Mouse (Mus musculus): ENCODE measurements at regions not wholly inside any gene's neighbourhood (a gene's known extent, or its start where the extent isn't known, plus 50 kb on each side); places are given as distances from the start of the nearest gene placed in this dataset.
A peak's percentile ranks its signal among the peaks of the same experiment; 100 is the strongest.

- DNase-seq (ENCODE audit: low spot score) = no peak
Measured at GRCm38 (mm10) chr1:90668787-90669186, 66.0 kb downstream of the Cops8 start.

DNA sequence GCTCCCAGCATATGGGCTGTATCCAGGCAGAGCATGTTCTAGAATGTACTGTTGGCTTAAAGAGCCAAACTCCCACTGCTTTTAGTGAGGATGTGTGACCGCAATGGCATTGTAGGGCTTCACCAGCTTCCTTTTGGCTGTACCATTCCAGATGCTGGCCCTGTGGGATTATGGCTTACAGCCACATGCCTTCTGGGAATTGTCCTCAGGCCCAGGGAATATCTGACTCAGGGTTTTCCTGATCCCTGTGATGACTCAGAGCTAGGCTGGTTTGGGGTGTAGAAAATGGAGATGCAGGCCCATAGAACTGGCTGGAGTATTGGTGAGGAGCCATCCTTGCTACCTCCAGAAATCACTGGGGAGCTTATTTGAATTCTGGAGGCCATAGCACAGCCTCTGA is 66.5 kb downstream of the Cops8 start:
- no peak for DNase-seq (ENCODE audit: low spot score)

GRCm38 (mm10) chr1:90670346-90670745 is 67.6 kb downstream of the Cops8 start:
- no peak for DNase-seq (ENCODE audit: low spot score)

- DNase-seq (ENCODE audit: low spot score) = no peak
Measured at GRCm38 (mm10) chr1:90673751-90674150, 71.0 kb downstream of the Cops8 start.

GRCm38 (mm10) chr1:90676192-90677006 is 73.6 kb downstream of the Cops8 start:
- DNase-seq (ENCODE audit: low spot score) = peak; percentile 70

DNA sequence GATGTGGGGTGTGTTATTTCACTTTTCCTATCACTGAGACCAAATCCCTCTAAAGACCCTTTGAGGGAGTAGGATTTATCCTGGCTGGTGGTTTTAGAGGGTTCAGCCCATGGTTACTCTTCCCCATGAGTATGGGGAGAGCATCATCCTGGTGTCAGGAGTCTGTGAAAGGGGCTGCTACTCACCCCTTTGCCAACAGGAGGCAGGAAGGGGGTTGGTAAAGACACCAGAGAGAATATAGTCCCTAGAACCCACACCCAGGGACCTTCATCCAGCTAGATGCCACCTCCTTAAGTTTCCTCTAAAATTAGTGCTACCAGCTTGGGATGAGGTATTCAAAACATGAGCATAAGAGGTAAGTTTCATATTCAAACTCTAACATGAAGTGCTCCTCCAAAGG is 74.4 kb downstream of the Cops8 start:
- DNase-seq (ENCODE audit: low spot score) = no peak

GRCm38 (mm10) chr1:90677651-90678201 is 74.9 kb downstream of the Cops8 start:
- no peak for DNase-seq (ENCODE audit: low spot score)

DNA sequence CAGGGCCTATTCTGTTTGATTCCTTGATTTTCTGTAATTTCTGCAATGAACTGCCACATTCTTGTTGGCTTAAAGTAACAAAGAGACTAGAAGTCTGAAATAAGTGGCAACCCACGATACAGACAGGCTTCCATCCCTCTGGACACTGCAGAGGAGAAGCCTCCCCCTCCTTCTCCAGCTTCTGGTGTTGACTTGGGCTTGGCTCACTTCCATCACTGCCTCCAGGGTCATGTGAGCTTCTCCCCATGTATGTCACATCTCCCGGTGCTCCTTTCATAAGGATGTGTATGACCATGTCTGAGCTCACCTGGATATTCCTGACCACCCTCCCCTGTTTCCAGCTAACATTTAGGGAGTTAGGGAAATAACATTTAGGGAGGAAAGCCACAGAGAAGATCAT is 75.6 kb downstream of the Cops8 start:
- no peak for DNase-seq (ENCODE audit: low spot score)

GRCm38 (mm10) chr1:90688086-90688485 is 85.3 kb downstream of the Cops8 start:
- DNase-seq (ENCODE audit: low spot score) = no peak

GRCm38 (mm10) chr1:90690591-90691116 is 87.9 kb downstream of the Cops8 start:
- peak; percentile 31 for DNase-seq (ENCODE audit: low spot score)

DNA sequence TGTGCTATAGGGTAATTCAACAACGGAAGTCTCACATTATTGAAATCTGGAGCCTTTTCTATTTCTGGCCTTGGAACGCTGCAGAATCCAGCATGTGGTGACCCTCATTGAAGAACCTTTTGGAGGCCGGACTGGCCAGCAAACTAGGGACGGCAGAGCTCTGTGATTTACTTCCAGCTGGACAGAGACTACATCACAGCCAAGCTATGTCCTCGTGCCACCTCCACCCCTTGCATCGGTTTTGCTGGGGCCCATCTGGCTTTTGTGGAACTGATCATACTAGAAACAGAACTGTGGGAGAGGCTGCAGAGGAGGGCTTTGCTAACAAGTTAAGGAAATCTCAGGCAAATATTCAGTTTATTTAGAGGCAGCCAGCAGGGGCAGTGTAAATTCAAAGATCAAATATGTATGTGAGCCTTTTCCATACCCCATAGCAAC is 88.4 kb downstream of the Cops8 start:
- no peak for DNase-seq (ENCODE audit: low spot score)

- no peak for DNase-seq (ENCODE audit: low spot score)
Measured at GRCm38 (mm10) chr1:90692851-90693250, 90.1 kb downstream of the Cops8 start.

- no peak for DNase-seq (ENCODE audit: low spot score)
Measured at GRCm38 (mm10) chr1:90694761-90695160, 92.0 kb downstream of the Cops8 start.

- no peak for DNase-seq (ENCODE audit: low spot score)
Measured at GRCm38 (mm10) chr1:90695166-90695749, 92.5 kb downstream of the Cops8 start.

- no peak for DNase-seq (ENCODE audit: low spot score)
Measured at GRCm38 (mm10) chr1:90696000-90696399, 93.2 kb downstream of the Cops8 start.

- DNase-seq (ENCODE audit: low spot score) = no peak
Measured at GRCm38 (mm10) chr1:90697056-90697596, 94.3 kb downstream of the Cops8 start.

- no peak for DNase-seq (ENCODE audit: low spot score)
Measured at GRCm38 (mm10) chr1:90698618-90699017, 95.8 kb downstream of the Cops8 start.

- DNase-seq (ENCODE audit: low spot score) = no peak
Measured at GRCm38 (mm10) chr1:90701756-90702155, 99.0 kb downstream of the Cops8 start.

DNA sequence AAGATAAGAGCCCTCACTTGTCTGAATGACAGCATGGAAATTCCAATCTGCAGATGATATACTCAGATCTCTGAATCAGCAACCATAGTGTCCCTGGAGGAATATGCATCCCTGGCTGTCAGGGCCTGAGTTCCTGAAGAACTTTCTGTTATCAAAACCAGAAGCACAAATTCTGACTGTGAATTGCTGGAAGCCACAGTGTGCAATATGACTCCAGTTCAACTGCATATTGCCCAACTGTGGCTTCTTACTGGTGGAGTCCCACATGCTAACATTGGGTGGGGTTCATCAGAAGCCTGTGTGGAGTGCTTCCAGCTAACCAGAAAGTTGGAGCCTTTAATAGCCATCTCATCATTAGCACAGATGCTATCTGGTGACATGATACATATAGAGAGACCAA is 103.6 kb downstream of the Cops8 start:
- no peak for DNase-seq (ENCODE audit: low spot score)

DNA sequence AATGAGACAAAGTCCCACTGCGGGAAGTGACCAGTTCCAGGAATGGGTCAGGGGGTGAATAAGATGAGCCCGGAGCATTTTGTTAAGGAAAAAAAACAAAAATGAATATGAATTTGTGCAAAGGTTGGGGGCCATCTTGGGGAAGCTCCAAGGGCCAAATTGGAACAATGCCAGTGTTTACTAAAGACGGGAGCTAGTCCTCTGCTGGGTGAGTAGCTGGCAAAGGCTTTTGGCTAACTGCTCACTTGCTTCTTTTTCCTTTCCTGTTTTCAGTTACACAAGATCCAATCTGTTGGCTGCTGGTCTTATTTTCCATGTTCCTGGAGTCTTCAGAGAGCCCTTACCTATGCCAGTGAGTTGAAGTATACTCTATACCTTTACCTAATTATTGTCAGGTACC is 107.0 kb downstream of the Cops8 start:
- DNase-seq (ENCODE audit: low spot score) = no peak

DNA sequence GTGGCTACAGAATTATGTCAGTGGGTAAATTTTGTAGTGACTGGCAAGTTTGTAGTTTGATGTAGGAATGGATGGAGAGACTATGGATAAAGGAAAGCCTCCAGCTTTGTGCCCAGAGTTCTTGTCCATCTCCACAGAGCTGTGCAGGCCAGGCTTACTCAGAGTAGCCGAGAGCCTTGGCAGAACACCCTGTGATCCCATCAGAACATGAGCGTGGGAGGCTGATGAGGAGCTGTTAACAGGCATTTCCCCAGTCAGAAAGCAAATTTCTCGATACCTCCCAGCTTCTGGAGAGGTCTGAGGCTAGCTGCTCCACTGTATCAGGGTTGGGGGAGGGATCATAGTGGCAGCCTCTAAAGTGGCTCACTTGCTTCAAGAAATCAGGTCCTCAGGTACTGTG is 107.8 kb downstream of the Cops8 start:
- no peak for DNase-seq (ENCODE audit: low spot score)

DNA sequence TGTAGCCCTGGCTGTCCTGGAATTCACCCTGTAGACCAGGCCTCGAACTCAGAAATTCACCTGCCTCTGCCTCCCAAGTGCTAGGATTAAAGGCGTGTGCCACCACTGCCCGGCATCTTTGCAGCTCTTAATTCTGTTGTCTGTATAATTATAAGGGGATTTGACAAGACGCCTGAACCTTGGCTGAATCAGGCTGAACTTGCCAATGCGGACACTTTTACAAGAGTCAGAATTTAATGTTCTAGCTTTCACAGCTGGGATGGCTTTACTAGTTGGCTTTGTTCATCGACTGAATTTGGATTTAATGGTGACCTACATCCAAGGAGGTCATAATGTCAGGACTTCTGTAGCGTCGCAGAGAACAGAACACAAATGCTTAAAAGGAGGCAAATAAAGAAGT is 108.3 kb downstream of the Cops8 start:
- no peak for DNase-seq (ENCODE audit: low spot score)
